Mouse (Mus musculus): ENCODE data around the gene Slc37a1. TPM values are rescaled to one million over a fixed set of nuclear protein-coding genes. Genes with fewer than 3 reads are reported as not detected.

Slc37a1 gene
- total and polyA plus RNA-seq, 3 experiments = 1.9 to 6.6 (median 2.2) TPM

DNA sequence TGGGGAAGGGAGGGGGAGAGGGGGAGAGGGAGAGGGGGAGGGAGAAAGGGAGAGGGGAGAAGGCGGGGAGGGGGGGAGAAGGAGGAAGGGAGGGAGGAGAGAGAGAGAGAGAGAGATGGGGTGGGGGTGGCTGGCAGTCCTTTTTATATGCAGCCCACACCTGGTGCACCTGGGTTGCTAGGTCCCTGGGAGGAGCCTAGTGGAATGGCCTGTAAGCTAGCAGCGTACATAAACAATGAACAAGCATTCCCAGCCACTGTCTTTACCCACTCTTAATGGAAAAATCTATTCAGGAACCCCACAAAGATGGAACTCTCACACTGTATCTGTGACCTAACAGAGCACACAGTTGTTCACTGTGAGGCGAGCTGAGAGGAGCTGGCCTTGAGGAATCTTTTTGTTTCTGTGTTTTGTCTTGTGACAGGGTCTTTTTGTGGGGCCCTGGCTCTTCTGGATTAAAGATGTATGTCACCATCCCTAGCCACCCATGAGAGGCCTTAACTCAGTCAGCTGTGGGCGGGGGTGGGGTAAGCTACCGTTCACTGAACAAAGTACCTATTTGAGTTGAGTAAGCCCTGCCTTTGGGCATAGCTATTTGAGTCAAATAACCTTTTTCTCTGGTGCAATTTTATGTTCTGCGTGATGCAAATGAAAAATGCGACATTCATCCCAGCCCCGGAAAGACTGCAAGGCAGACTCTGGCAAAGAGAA lies 69.4 kb downstream of the Slc37a1 start:
- dilution Hi-C loops (cut with MboI; ENCODE audit: extremely low pct_ligation_motif_present, extremely low pct_unique_long_range_greater_than_20kb, low sequenced_read_pairs) = no loop called here
- in situ Hi-C loops (cut with MboI; ENCODE audit: low pct_ligation_motif_present, low pct_unique_long_range_greater_than_20kb, low sequenced_read_pairs) = loop anchor here (25.0 kb wide), 1 partner anchor 281 kb away; the partner anchor contains the start of gene Cbs

DNA sequence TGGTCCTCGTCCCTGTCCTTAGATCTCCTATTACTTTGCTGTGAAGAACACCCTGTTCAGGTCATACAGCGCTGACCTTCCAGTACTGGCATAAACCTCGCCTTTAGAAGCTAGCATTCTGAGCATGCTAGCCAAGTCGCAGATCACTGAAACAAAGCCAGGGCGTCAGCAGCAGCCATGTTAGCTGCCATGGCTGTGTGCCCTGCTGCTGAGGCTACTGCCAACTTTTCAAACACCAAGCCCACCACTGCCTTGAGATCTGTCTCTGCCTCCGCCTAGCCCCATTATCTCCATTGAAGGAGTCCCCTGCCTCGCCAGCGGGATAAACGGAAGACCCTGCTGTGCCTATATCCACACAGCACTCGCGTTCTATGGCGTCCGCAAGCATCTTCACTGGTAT lies 74.0 kb downstream of the Slc37a1 start:
- DNase-seq (ENCODE audit: extremely low read depth) = no peak
- Histone ChIP-seq H3K27me3 (replicated peaks) (peaks cover 8% of the 10 kb centered on the region), H3K36me3 (replicated peaks in 1 of 2; ENCODE audit: control insufficient read depth in 1 of 2, insufficient read depth in 1 of 2, low read length in 1 of 2) (no peaks in the 10 kb centered on the region), H3K4me3 (replicated peaks in 1 of 3; ENCODE audit: low read depth in 2 of 3, low read length in 2 of 3, poor library complexity in 1 of 3) (no peak overlapping the region), H3K4me1 (ENCODE audit: control insufficient read depth in 1 of 2, insufficient read depth in 2 of 2) (peaks cover 0 to 2% of the 10 kb centered on the region in 2 experiments; a peak in 1 of 4 replicates), H3K9ac (ENCODE audit: insufficient read depth, low read depth) (no peak overlapping the region), H3K9me3 (replicated peaks; ENCODE audit: low read length) (no peaks in the 10 kb centered on the region), H3K27ac (ENCODE audit: insufficient read depth, low read depth) (no peak overlapping the region), H3K79me2 (replicated peaks; ENCODE audit: control insufficient read depth, extremely low read depth, insufficient read depth, poor library complexity, severe bottlenecking) (no peaks in the 10 kb centered on the region), H3K4me2 (ENCODE audit: insufficient read depth, low read depth, poor library complexity, severe bottlenecking) (no peak overlapping the region)
- dilution Hi-C loops (cut with MboI; ENCODE audit: extremely low pct_ligation_motif_present, extremely low pct_unique_long_range_greater_than_20kb, low sequenced_read_pairs) (no loop called here), in situ Hi-C loops (cut with MboI; ENCODE audit: low pct_ligation_motif_present, low pct_unique_long_range_greater_than_20kb, low sequenced_read_pairs) (loop anchor here (25.0 kb wide), 1 partner anchor 277 kb away; the partner anchor contains the start of gene Cbs)
- TF ChIP-seq E2F4 (IDR thresholded peaks at IDR 0.05; ENCODE audit: insufficient replicate concordance, low read depth, low read length) (no peak), POLR2AphosphoS2 (IDR thresholded peaks at IDR 0.05; ENCODE audit: low read depth, low read length) (no peak), UBTF (IDR thresholded peaks at IDR 0.05; ENCODE audit: low read depth, low read length) (no peak), RAD21 (IDR thresholded peaks at IDR 0.05; ENCODE audit: low read depth, low read length) (no peak), MYC (IDR thresholded peaks at IDR 0.05; ENCODE audit: low read depth, low read length) (no peak), ZMIZ1 (IDR thresholded peaks at IDR 0.05; ENCODE audit: low read depth, low read length) (no peak), NRF1 (IDR thresholded peaks at IDR 0.05; ENCODE audit: low read depth, low read length) (no peak)

More for the DNA sequence above, 69.4 kb downstream of the Slc37a1 start:
- H3K27ac ChIP-seq (ENCODE audit: insufficient read depth, low read depth) = no peak overlapping the region
- H3K27me3 ChIP-seq (replicated peaks) = peaks cover 6% of the 10 kb centered on the region
- H3K36me3 ChIP-seq (replicated peaks in 1 of 2; ENCODE audit: control insufficient read depth in 1 of 2, insufficient read depth in 1 of 2, low read length in 1 of 2) = no peaks in the 10 kb centered on the region
- H3K4me2 ChIP-seq (ENCODE audit: insufficient read depth, low read depth, poor library complexity, severe bottlenecking) = no peak overlapping the region
- H3K4me1 ChIP-seq (ENCODE audit: control insufficient read depth in 1 of 2, insufficient read depth in 2 of 2) = no peaks in the 10 kb centered on the region
- H3K4me3 ChIP-seq (replicated peaks in 1 of 3; ENCODE audit: low read depth in 2 of 3, low read length in 2 of 3, poor library complexity in 1 of 3) = no peak overlapping the region
- DNase-seq (ENCODE audit: extremely low read depth) = no peak
- H3K9me3 ChIP-seq (replicated peaks; ENCODE audit: low read length) = no peaks in the 10 kb centered on the region
- no peak for TF ChIP-seq USF2 (conservative IDR thresholded peaks at IDR 0.05; ENCODE audit: low read depth, low read length)
- no peak for TF ChIP-seq USF1 (IDR thresholded peaks at IDR 0.05; ENCODE audit: low read depth, low read length)
- TF ChIP-seq RCOR1 (conservative IDR thresholded peaks at IDR 0.05; ENCODE audit: low read depth, low read length) = no peak
- no peak for TF ChIP-seq ZMIZ1 (IDR thresholded peaks at IDR 0.05; ENCODE audit: low read depth, low read length)
- H3K79me2 ChIP-seq (replicated peaks; ENCODE audit: control insufficient read depth, extremely low read depth, insufficient read depth, poor library complexity, severe bottlenecking) = no peaks in the 10 kb centered on the region
- no peak overlapping the region for H3K9ac ChIP-seq (ENCODE audit: insufficient read depth, low read depth)

DNA sequence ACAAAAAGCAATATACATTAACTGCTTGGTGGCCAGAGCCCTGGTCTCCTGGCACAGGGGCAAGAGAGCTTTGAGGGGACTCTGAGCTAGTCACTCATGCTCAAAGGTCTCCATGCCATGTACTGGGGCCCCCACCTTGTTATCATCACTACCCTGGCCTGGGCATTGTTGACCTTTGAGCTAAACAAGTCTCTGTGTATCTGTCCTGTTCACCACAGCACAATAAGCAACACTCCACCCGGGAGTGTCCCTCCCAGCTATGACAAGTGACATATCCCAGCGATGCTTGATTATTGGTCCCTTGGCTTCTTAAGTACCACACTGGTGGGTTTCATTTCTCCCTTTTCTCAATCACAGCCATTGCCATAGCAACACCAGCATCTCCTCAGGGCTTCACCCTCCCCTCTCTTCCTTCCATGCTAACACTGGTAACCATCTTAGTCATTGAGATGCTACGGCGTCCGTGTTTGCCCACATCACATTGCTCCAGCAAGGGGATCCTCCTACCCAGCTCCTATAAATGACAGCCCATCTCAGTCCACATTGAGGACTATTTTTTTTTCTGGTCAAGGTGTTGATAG lies 79.1 kb downstream of the Slc37a1 start:
- in situ Hi-C loops (cut with MboI; ENCODE audit: low pct_ligation_motif_present, low pct_unique_long_range_greater_than_20kb, low sequenced_read_pairs) (loop anchor here (25.0 kb wide), 1 partner anchor 272 kb away; the partner anchor contains the start of gene Cbs), dilution Hi-C loops (cut with MboI; ENCODE audit: extremely low pct_ligation_motif_present, extremely low pct_unique_long_range_greater_than_20kb, low sequenced_read_pairs) (no loop called here)
- Histone ChIP-seq H3K4me2 (ENCODE audit: insufficient read depth, low read depth, poor library complexity, severe bottlenecking) (no peak overlapping the region), H3K9ac (ENCODE audit: insufficient read depth, low read depth) (no peak overlapping the region), H3K4me3 (replicated peaks in 1 of 3; ENCODE audit: low read depth in 2 of 3, low read length in 2 of 3, poor library complexity in 1 of 3) (no peak overlapping the region), H3K79me2 (replicated peaks; ENCODE audit: control insufficient read depth, extremely low read depth, insufficient read depth, poor library complexity, severe bottlenecking) (no peaks in the 10 kb centered on the region), H3K36me3 (replicated peaks in 1 of 2; ENCODE audit: control insufficient read depth in 1 of 2, insufficient read depth in 1 of 2, low read length in 1 of 2) (no peaks in the 10 kb centered on the region), H3K27me3 (replicated peaks) (peaks cover 2% of the 10 kb centered on the region), H3K4me1 (ENCODE audit: control insufficient read depth in 1 of 2, insufficient read depth in 2 of 2) (peaks cover 0 to 5% of the 10 kb centered on the region in 2 experiments; a peak in 1 of 4 replicates), H3K27ac (ENCODE audit: insufficient read depth, low read depth) (no peak overlapping the region), H3K9me3 (replicated peaks; ENCODE audit: low read length) (no peaks in the 10 kb centered on the region)
- DNase-seq (ENCODE audit: extremely low read depth) = peak; percentile 29
- TF ChIP-seq EP300 (IDR thresholded peaks at IDR 0.05; ENCODE audit: low read length) (no peak), SIN3A (IDR thresholded peaks at IDR 0.05; ENCODE audit: low read length) (no peak), MYC (IDR thresholded peaks at IDR 0.05; ENCODE audit: low read depth, low read length) (no peak), ZC3H11A (IDR thresholded peaks at IDR 0.05; ENCODE audit: low read depth, low read length) (no peak), ZMIZ1 (IDR thresholded peaks at IDR 0.05; ENCODE audit: low read depth, low read length) (no peak), GABPA (IDR thresholded peaks at IDR 0.05; ENCODE audit: insufficient replicate concordance, low read depth, low read length) (no peak), NELFE (IDR thresholded peaks at IDR 0.05; ENCODE audit: low read depth, low read length) (no peak), HCFC1 (IDR thresholded peaks at IDR 0.05; ENCODE audit: low read depth, low read length) (no peak), MAZ (IDR thresholded peaks at IDR 0.05; ENCODE audit: low read depth, low read length) (no peak)
